Mouse (Mus musculus) Patski (cell line): ENCODE results near the gene Lpar1. TPM values are rescaled to one million over a fixed set of nuclear protein-coding genes. Genes with fewer than 3 reads are reported as not detected.

ENCODE experiments used
- ATAC-seq: fragments of 100-300 bp; one replicate; pipeline ENCODE4 v1.8.0; 2021
- CTCF ChIA-PET: fragments of 350-600 bp; sonication (Branson Sonifier 250); formaldehyde crosslinking; loops from one replicate; lab custom pipeline; 2022; ENCODE audit warnings: inconsistent platforms; lab: Charles Lee
- POLR2A ChIA-PET: fragments of 350-600 bp; sonication (Branson Sonifier 250); formaldehyde crosslinking; loops from one replicate; lab custom pipeline; 2022; ENCODE audit warnings: antibody characterized with exemption, inconsistent platforms; lab: Charles Lee
- DNase-seq: peaks from one replicate; pipeline ENCODE4 v3.0.0-alpha.2; 2011; ENCODE audit warnings: low read depth, low spot score
- H3K27me3 ChIP-seq: fragments of 371-371 bp; one replicate; pipeline ENCODE4 v1.5.1; 2021
- CTCF ChIP-seq: fragments of 100-300 bp; IDR thresholded peaks from one replicate; pipeline ENCODE4 v1.5.1; 2021
- in situ Hi-C: fragments of 300-500 bp; cut with MboI; formaldehyde crosslinking; loops from 3 replicates; pipeline ENCODE4 v1.11.1; 2018; ENCODE audit warnings: low pct_unique_long_range_greater_than_20kb, mixed read lengths
- polyA plus RNA-seq: library from polyadenylated mRNA; unstranded; gene quantifications from one replicate; pipeline ENCODE4 v1.2.3, GENCODE M21; 2021

Lpar1 gene
- polyA plus RNA-seq, 1 experiment from 2014 or later: 2.7 TPM

GRCm38 (mm10) chr4:58511554-58511953, 42.1 kb downstream of the Lpar1 start:
- in situ Hi-C loops: no loop called here
- CTCF ChIA-PET: no interaction called here
- POLR2A ChIA-PET: no interaction called here
- DNase-seq (no peak), ATAC-seq (no peak)
- H3K27me3 ChIP-seq: no peaks in the 10 kb centered on the region
- no peak for TF ChIP-seq CTCF

- in situ Hi-C loops: no loop called here
- DNase-seq: peak; percentile 22
- CTCF ChIA-PET: no interaction called here
- TF ChIP-seq CTCF: no peak
- POLR2A ChIA-PET: no interaction called here
- no peak for ATAC-seq
- no peaks in the 10 kb centered on the region for H3K27me3 ChIP-seq
Observed at GRCm38 (mm10) chr4:58508833-58509232, 44.9 kb downstream of the Lpar1 start.

GRCm38 (mm10) chr4:58507536-58507935, 46.2 kb downstream of the Lpar1 start:
- no peak for TF ChIP-seq CTCF
- CTCF ChIA-PET: interaction anchor here (1.7 kb wide), 1 partner anchor 12 kb away, joined by 4 read pairs; no protein-coding TSS in a partner anchor
- in situ Hi-C loops: no loop called here
- POLR2A ChIA-PET: no interaction called here
- no peaks in the 10 kb centered on the region for H3K27me3 ChIP-seq
- ATAC-seq (no peak), DNase-seq (no peak)

GRCm38 (mm10) chr4:58506539-58507527, 46.9 kb downstream of the Lpar1 start:
- ChIA-PET CTCF (interaction anchor here (1.7 kb wide), 1 partner anchor 12 kb away, joined by 4 read pairs; no protein-coding TSS in a partner anchor), POLR2A (no interaction called here)
- DNase-seq (no peak), ATAC-seq (no peak)
- no peaks in the 10 kb centered on the region for H3K27me3 ChIP-seq
- no peak for TF ChIP-seq CTCF
- in situ Hi-C loops: no loop called here

GRCm38 (mm10) chr4:58504250-58504649, 49.4 kb downstream of the Lpar1 start:
- CTCF ChIA-PET: no interaction called here
- ATAC-seq: no peak
- in situ Hi-C loops: no loop called here
- H3K27me3 ChIP-seq: no peaks in the 10 kb centered on the region
- no peak for TF ChIP-seq CTCF
- no peak for DNase-seq
- POLR2A ChIA-PET: no interaction called here

GRCm38 (mm10) chr4:58501012-58501777, 52.5 kb downstream of the Lpar1 start:
- no peak for TF ChIP-seq CTCF
- ATAC-seq (no peak), DNase-seq (no peak)
- H3K27me3 ChIP-seq: no peaks in the 10 kb centered on the region
- in situ Hi-C loops: no loop called here
- CTCF ChIA-PET: no interaction called here
- POLR2A ChIA-PET: no interaction called here

GRCm38 (mm10) chr4:58499831-58500230, 53.9 kb downstream of the Lpar1 start:
- H3K27me3 ChIP-seq: no peaks in the 10 kb centered on the region
- ATAC-seq: no peak
- DNase-seq: no peak
- TF ChIP-seq CTCF: no peak
- in situ Hi-C loops: no loop called here
- POLR2A ChIA-PET: no interaction called here
- CTCF ChIA-PET: no interaction called here

- no peak for TF ChIP-seq CTCF
- H3K27me3 ChIP-seq: no peaks in the 10 kb centered on the region
- ChIA-PET POLR2A (no interaction called here), CTCF (no interaction called here)
- DNase-seq: no peak
- in situ Hi-C loops: no loop called here
- no peak for ATAC-seq
Observed at GRCm38 (mm10) chr4:58499241-58499640, 54.5 kb downstream of the Lpar1 start.

GRCm38 (mm10) chr4:58498734-58499133, 55.0 kb downstream of the Lpar1 start:
- POLR2A ChIA-PET: no interaction called here

GRCm38 (mm10) chr4:58497284-58497683, 56.4 kb downstream of the Lpar1 start:
- in situ Hi-C loops: no loop called here
- ChIA-PET CTCF (no interaction called here), POLR2A (no interaction called here)
- TF ChIP-seq CTCF: no peak
- DNase-seq (no peak), ATAC-seq (no peak)
- no peaks in the 10 kb centered on the region for H3K27me3 ChIP-seq

More at GRCm38 (mm10) chr4:58498734-58499133, 55.0 kb downstream of the Lpar1 start:
- ATAC-seq: no peak
- CTCF ChIA-PET: no interaction called here
- in situ Hi-C loops: no loop called here
- TF ChIP-seq CTCF: no peak
- H3K27me3 ChIP-seq: no peaks in the 10 kb centered on the region
- DNase-seq: no peak

- ChIA-PET CTCF (no interaction called here), POLR2A (no interaction called here)
- in situ Hi-C loops: no loop called here
- ATAC-seq (no peak), DNase-seq (no peak)
- H3K27me3 ChIP-seq: no peaks in the 10 kb centered on the region
- TF ChIP-seq CTCF: no peak
Observed at GRCm38 (mm10) chr4:58496743-58497142, 57.0 kb downstream of the Lpar1 start.
